Mouse (Mus musculus) megakaryocyte, embryonic 14.5 days (primary cell): ENCODE measurements around the gene Cacng6. TPM values are rescaled to one million over a fixed set of nuclear protein-coding genes. Genes with fewer than 3 reads are reported as not detected.

ENCODE experiments used
- H3K27me3 ChIP-seq: replicated peaks from 2 replicates; pipeline ENCODE3; 2012; ENCODE audit warnings: inconsistent platforms
- H3K36me3 ChIP-seq: replicated peaks from 2 replicates; pipeline ENCODE3; 2012; ENCODE audit warnings: low read length, inconsistent platforms, mixed read lengths
- H3K4me1 ChIP-seq: 2 replicates; pipeline ENCODE4 v1.6.1; 2012; ENCODE audit warnings: inconsistent platforms
- H3K4me3 ChIP-seq: replicated peaks from 2 replicates; pipeline ENCODE3; 2012; ENCODE audit warnings: moderate library complexity, mild to moderate bottlenecking, inconsistent platforms
- H3K9me3 ChIP-seq: 2 replicates; pipeline ENCODE4 v1.6.1; 2012; ENCODE audit warnings: inconsistent platforms
- FLI1 ChIP-seq: IDR thresholded peaks from 2 replicates; pipeline ENCODE4 v1.6.1; 2012; ENCODE audit warnings: low read length, inconsistent platforms, mixed read lengths
- GATA1 ChIP-seq: IDR thresholded peaks from 3 replicates; pipeline ENCODE4 v1.6.1; 2012; ENCODE audit warnings: mixed read lengths, low read length, inconsistent platforms, borderline replicate concordance
- polyA plus RNA-seq: library from polyadenylated mRNA; stranded (reverse); fragments of >175 nt; gene quantifications from 2 replicates; pipeline ENCODE4 v1.2.3, GENCODE M21; 2012; ENCODE audit warnings: low replicate concordance; ENCODE audit not compliant: insufficient read depth

The Cacng6 gene
- polyA plus RNA-seq, 1 experiment: not detected

GRCm38 (mm10) chr7:3453486-3454183 lies 29.6 kb downstream of the Cacng6 start:
- H3K9me3 ChIP-seq: no peaks in the 10 kb centered on the region
- H3K4me3 ChIP-seq: no peak overlapping the region
- no peaks in the 10 kb centered on the region for H3K36me3 ChIP-seq
- TF ChIP-seq GATA1 (no peak), FLI1 (no peak)
- no peaks in the 10 kb centered on the region for H3K27me3 ChIP-seq
- H3K4me1 ChIP-seq: peaks cover 39% of the 10 kb centered on the region

GRCm38 (mm10) chr7:3457111-3457840 lies 33.3 kb downstream of the Cacng6 start:
- no peaks in the 10 kb centered on the region for H3K36me3 ChIP-seq
- no peaks in the 10 kb centered on the region for H3K27me3 ChIP-seq
- TF ChIP-seq FLI1 (no peak), GATA1 (no peak)
- H3K9me3 ChIP-seq: peaks cover 9% of the 10 kb centered on the region
- H3K4me1 ChIP-seq: peaks cover 7% of the 10 kb centered on the region
- no peak overlapping the region for H3K4me3 ChIP-seq

GRCm38 (mm10) chr7:3457841-3458217 lies 33.8 kb downstream of the Cacng6 start:
- peaks cover 9% of the 10 kb centered on the region for H3K9me3 ChIP-seq
- H3K36me3 ChIP-seq: no peaks in the 10 kb centered on the region
- H3K4me3 ChIP-seq: no peak overlapping the region
- H3K4me1 ChIP-seq: peaks cover 7% of the 10 kb centered on the region
- TF ChIP-seq FLI1 (no peak), GATA1 (no peak)
- no peaks in the 10 kb centered on the region for H3K27me3 ChIP-seq

GRCm38 (mm10) chr7:3460261-3460660 lies 36.3 kb downstream of the Cacng6 start:
- Histone ChIP-seq H3K4me3 (no peak overlapping the region), H3K36me3 (no peaks in the 10 kb centered on the region), H3K4me1 (no peaks in the 10 kb centered on the region), H3K27me3 (no peaks in the 10 kb centered on the region), H3K9me3 (peaks cover 9% of the 10 kb centered on the region)
- no peak for TF ChIP-seq GATA1

GRCm38 (mm10) chr7:3463306-3463705 lies 39.3 kb downstream of the Cacng6 start:
- H3K9me3 ChIP-seq: peaks cover 9% of the 10 kb centered on the region
- TF ChIP-seq FLI1 (no peak), GATA1 (no peak)
- no peak overlapping the region for H3K4me3 ChIP-seq
- H3K36me3 ChIP-seq: no peaks in the 10 kb centered on the region
- no peaks in the 10 kb centered on the region for H3K27me3 ChIP-seq
- no peaks in the 10 kb centered on the region for H3K4me1 ChIP-seq

- H3K4me3 ChIP-seq: no peak overlapping the region
- H3K27me3 ChIP-seq: peaks cover 2% of the 10 kb centered on the region
- no peaks in the 10 kb centered on the region for H3K36me3 ChIP-seq
- TF ChIP-seq FLI1 (no peak), GATA1 (no peak)
- no peaks in the 10 kb centered on the region for H3K9me3 ChIP-seq
- no peaks in the 10 kb centered on the region for H3K4me1 ChIP-seq
Observed at GRCm38 (mm10) chr7:3468614-3469013, 44.6 kb downstream of the Cacng6 start.

- H3K4me1 ChIP-seq: no peaks in the 10 kb centered on the region
- H3K4me3 ChIP-seq: no peak overlapping the region
- H3K36me3 ChIP-seq: no peaks in the 10 kb centered on the region
- TF ChIP-seq GATA1 (no peak), FLI1 (no peak)
- H3K27me3 ChIP-seq: peaks cover 4% of the 10 kb centered on the region
- H3K9me3 ChIP-seq: no peaks in the 10 kb centered on the region
Observed at GRCm38 (mm10) chr7:3472774-3473173, 48.8 kb downstream of the Cacng6 start.

- Histone ChIP-seq H3K9me3 (no peaks in the 10 kb centered on the region), H3K27me3 (peaks cover 4% of the 10 kb centered on the region), H3K4me1 (no peaks in the 10 kb centered on the region), H3K4me3 (peak overlapping the region; percentile 75), H3K36me3 (no peaks in the 10 kb centered on the region)
- TF ChIP-seq GATA1 (no peak), FLI1 (no peak)
Observed at GRCm38 (mm10) chr7:3474291-3475080, 50.5 kb downstream of the Cacng6 start.

- Histone ChIP-seq H3K27me3 (peaks cover 4% of the 10 kb centered on the region), H3K4me1 (no peaks in the 10 kb centered on the region), H3K9me3 (peaks cover 11% of the 10 kb centered on the region), H3K4me3 (no peak overlapping the region), H3K36me3 (no peaks in the 10 kb centered on the region)
- TF ChIP-seq FLI1: no peak
- TF ChIP-seq GATA1: no peak
Observed at GRCm38 (mm10) chr7:3476728-3477127, 52.7 kb downstream of the Cacng6 start.

- no peaks in the 10 kb centered on the region for H3K36me3 ChIP-seq
- H3K4me3 ChIP-seq: no peak overlapping the region
- peaks cover 27% of the 10 kb centered on the region for H3K9me3 ChIP-seq
- H3K27me3 ChIP-seq: no peaks in the 10 kb centered on the region
- TF ChIP-seq GATA1 (no peak), FLI1 (no peak)
- H3K4me1 ChIP-seq: no peaks in the 10 kb centered on the region
Observed at GRCm38 (mm10) chr7:3481948-3482608, 58.1 kb downstream of the Cacng6 start.

Other genes with a start within 250 kb of the Cacng6 start
- gene Nlrp12, start 174.5 kb upstream of the Cacng6 start, polyA plus RNA-seq: not detected in 2 replicates
- 1.5 and 8.9 TPM in 2 replicates for gene Myadm, start 135.1 kb upstream of the Cacng6 start, polyA plus RNA-seq
- 0.23 TPM in 1 of 2 replicates, not detected in the other for gene Prkcg, start 135.0 kb upstream of the Cacng6 start, polyA plus RNA-seq
- not detected in 2 replicates for gene Cacng7, start 91.2 kb upstream of the Cacng6 start, polyA plus RNA-seq
- not detected in 2 replicates for gene Cacng8, start 33.5 kb upstream of the Cacng6 start, polyA plus RNA-seq
- not detected in 2 replicates for gene Tarm1, start 78.4 kb downstream of the Cacng6 start, polyA plus RNA-seq
- gene Oscar, start 192.0 kb downstream of the Cacng6 start, polyA plus RNA-seq: 1.4 TPM in 1 of 2 replicates, not detected in the other
- gene Ndufa3, start 193.2 kb downstream of the Cacng6 start, polyA plus RNA-seq: 16.3 and 87.7 TPM in 2 replicates
- 31.4 and 57.9 TPM in 2 replicates for gene Tfpt, start 205.7 kb downstream of the Cacng6 start, polyA plus RNA-seq
- 7.5 and 49.6 TPM in 2 replicates for gene Prpf31, start 205.8 kb downstream of the Cacng6 start, polyA plus RNA-seq
- gene Cnot3, start 221.1 kb downstream of the Cacng6 start, polyA plus RNA-seq: 518 and 624 TPM in 2 replicates
- gene Leng1, start 241.6 kb downstream of the Cacng6 start, polyA plus RNA-seq: 5.3 and 22.0 TPM in 2 replicates